Mouse (Mus musculus): ENCODE measurements around the gene Calcrl. TPM values are rescaled to one million over a fixed set of nuclear protein-coding genes. Genes with fewer than 3 reads are reported as not detected.
A peak's percentile ranks its signal among the peaks of the same experiment; 100 is the strongest.

The Calcrl gene
- polyA plus RNA-seq, 1 experiment from 2014 or later, result 22.9 TPM

DNA sequence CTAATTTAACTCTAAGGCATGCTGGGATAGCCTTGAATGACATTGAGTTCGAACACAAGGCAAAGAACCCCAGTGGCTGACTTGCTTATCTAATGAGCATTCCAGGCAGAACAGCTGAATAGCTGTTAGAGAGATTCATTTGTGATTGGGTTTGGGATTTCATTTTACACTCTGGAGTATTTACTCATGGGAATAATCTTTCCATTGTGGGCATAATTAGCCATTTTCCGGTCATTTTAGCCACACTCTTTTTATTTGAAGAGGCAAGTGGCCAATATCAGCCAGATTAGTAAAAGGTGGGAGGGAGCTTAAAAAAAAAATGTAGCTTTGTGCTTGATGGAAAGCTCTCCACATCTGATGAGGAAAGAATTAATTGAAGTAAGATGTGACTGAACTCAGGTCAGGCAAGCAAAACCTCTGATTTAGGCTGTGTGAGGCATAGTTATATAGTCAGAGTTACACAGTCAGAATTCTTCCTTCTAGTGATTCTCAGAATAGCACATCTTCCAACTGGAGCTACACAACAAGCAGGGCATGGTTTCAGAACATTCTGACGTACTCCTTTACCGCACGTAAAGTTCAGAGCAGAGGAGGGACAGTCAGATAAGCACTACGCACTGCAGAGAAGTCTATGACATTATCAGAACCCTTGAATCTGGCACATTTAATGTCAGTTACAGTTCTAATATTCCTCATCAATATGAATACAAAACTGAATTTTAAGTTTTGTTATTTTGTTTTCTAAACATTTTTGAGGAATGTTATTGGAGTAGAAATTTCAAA is 40.1 kb downstream of the Calcrl start:
- WGBS, result 79% methylated on average over 6 of the region's 6 CpGs
- H3K4me3 ChIP-seq (ENCODE audit: low read length), result no peak overlapping the region
- no peak overlapping the region for H3K9ac ChIP-seq (ENCODE audit: low read depth, low read length)
- H3K4me2 ChIP-seq (ENCODE audit: low read depth, low read length), result no peak overlapping the region
- H3K36me3 ChIP-seq (ENCODE audit: control insufficient read depth, insufficient read depth, low read length), result no peaks in the 10 kb centered on the region
- no peak overlapping the region for H3K27ac ChIP-seq (ENCODE audit: low read length)
- 0 out of 2 replicates have a peak, but pooled peaks cover 5% of the 10 kb centered on the region for H3K4me1 ChIP-seq (ENCODE audit: control insufficient read depth, insufficient read depth, low read length)
- H3K9me3 ChIP-seq (ENCODE audit: control insufficient read depth, low read length), result no peaks in the 10 kb centered on the region
- no peak for ATAC-seq
- H3K27me3 ChIP-seq (replicated peaks; ENCODE audit: control insufficient read depth, insufficient read depth, low read length), result no peaks in the 10 kb centered on the region

DNA sequence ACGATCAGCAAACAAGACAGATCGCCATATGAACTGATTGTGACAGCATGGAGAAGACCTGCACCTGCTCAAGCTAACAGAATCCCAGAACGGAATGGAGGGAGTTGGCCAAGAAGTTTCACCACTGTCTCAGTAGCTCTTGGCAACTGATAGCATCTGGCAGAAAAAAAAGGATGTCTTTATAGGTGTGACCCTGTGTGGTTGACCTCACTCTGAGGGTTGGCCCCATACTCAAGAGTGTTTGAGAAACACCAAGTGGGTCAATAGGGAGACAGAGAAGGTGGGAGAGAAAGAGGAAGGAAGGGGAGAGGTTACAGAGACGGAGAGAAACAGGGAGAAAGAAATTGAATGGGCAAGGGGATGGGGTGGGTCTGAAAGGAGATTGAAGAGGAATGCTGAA is 41.4 kb downstream of the Calcrl start:
- Histone ChIP-seq H3K27me3 (replicated peaks; ENCODE audit: control insufficient read depth, insufficient read depth, low read length) (no peaks in the 10 kb centered on the region), H3K4me1 (ENCODE audit: control insufficient read depth, insufficient read depth, low read length) (0 out of 2 replicates have a peak, but pooled peaks cover 5% of the 10 kb centered on the region), H3K4me3 (ENCODE audit: low read length) (no peak overlapping the region), H3K36me3 (ENCODE audit: control insufficient read depth, insufficient read depth, low read length) (no peaks in the 10 kb centered on the region), H3K27ac (ENCODE audit: low read length) (no peak overlapping the region), H3K9me3 (ENCODE audit: control insufficient read depth, low read length) (no peaks in the 10 kb centered on the region), H3K9ac (ENCODE audit: low read depth, low read length) (no peak overlapping the region), H3K4me2 (ENCODE audit: low read depth, low read length) (no peak overlapping the region)
- 71% methylated on average over 4 of the region's 4 CpGs for WGBS
- no peak for ATAC-seq

- Histone ChIP-seq H3K9me3 (ENCODE audit: control insufficient read depth, low read length) (no peaks in the 10 kb centered on the region), H3K4me1 (ENCODE audit: control insufficient read depth, insufficient read depth, low read length) (0 out of 2 replicates have a peak, but pooled peaks cover 5% of the 10 kb centered on the region), H3K27ac (ENCODE audit: low read length) (no peak overlapping the region), H3K4me3 (ENCODE audit: low read length) (no peak overlapping the region), H3K4me2 (ENCODE audit: low read depth, low read length) (no peak overlapping the region), H3K9ac (ENCODE audit: low read depth, low read length) (no peak overlapping the region), H3K27me3 (replicated peaks; ENCODE audit: control insufficient read depth, insufficient read depth, low read length) (no peaks in the 10 kb centered on the region), H3K36me3 (ENCODE audit: control insufficient read depth, insufficient read depth, low read length) (no peaks in the 10 kb centered on the region)
- no peak for ATAC-seq
These were observed 42.7 kb downstream of the Calcrl start for GRCm38 (mm10) chr2:84382556-84382955.

DNA sequence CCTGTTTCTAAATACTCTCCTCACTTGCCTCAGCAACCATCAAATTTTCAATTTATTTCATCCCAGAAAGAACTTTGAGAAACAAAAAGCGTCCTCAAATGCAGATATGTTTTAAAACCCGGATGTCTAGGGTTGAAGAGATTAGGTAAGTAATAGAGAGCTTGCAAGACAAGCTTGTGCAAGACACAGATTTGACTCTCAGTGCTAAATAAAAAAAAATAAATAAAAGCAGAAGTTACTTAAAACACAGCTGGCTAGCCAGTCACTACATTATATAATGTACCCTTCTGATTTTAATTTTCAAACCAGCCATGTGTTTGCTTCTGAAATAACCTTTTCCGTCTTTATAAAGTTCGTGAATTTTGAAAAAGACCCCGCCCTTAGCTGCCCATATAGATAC is 43.2 kb downstream of the Calcrl start:
- no peaks in the 10 kb centered on the region for H3K27me3 ChIP-seq (replicated peaks; ENCODE audit: control insufficient read depth, insufficient read depth, low read length)
- 83% methylated on average over 5 of the region's 5 CpGs for WGBS
- 0 out of 2 replicates have a peak, but pooled peaks cover 3% of the 10 kb centered on the region for H3K4me1 ChIP-seq (ENCODE audit: control insufficient read depth, insufficient read depth, low read length)
- no peaks in the 10 kb centered on the region for H3K9me3 ChIP-seq (ENCODE audit: control insufficient read depth, low read length)
- H3K36me3 ChIP-seq (ENCODE audit: control insufficient read depth, insufficient read depth, low read length), result no peaks in the 10 kb centered on the region
- H3K4me3 ChIP-seq (ENCODE audit: low read length), result no peak overlapping the region
- H3K27ac ChIP-seq (ENCODE audit: low read length), result no peak overlapping the region
- H3K9ac ChIP-seq (ENCODE audit: low read depth, low read length), result no peak overlapping the region
- ATAC-seq, result no peak
- H3K4me2 ChIP-seq (ENCODE audit: low read depth, low read length), result no peak overlapping the region

GRCm38 (mm10) chr2:84380816-84381215 is 44.4 kb downstream of the Calcrl start:
- Histone ChIP-seq H3K9ac (ENCODE audit: low read depth, low read length) (no peak overlapping the region), H3K27me3 (replicated peaks; ENCODE audit: control insufficient read depth, insufficient read depth, low read length) (no peaks in the 10 kb centered on the region), H3K9me3 (ENCODE audit: control insufficient read depth, low read length) (no peaks in the 10 kb centered on the region), H3K4me3 (ENCODE audit: low read length) (no peak overlapping the region), H3K4me2 (ENCODE audit: low read depth, low read length) (no peak overlapping the region), H3K36me3 (ENCODE audit: control insufficient read depth, insufficient read depth, low read length) (no peaks in the 10 kb centered on the region), H3K27ac (ENCODE audit: low read length) (no peak overlapping the region), H3K4me1 (ENCODE audit: control insufficient read depth, insufficient read depth, low read length) (0 out of 2 replicates have a peak, but pooled peaks cover 3% of the 10 kb centered on the region)
- ATAC-seq, result no peak
- 82% methylated on average over 11 of the region's 11 CpGs for WGBS

DNA sequence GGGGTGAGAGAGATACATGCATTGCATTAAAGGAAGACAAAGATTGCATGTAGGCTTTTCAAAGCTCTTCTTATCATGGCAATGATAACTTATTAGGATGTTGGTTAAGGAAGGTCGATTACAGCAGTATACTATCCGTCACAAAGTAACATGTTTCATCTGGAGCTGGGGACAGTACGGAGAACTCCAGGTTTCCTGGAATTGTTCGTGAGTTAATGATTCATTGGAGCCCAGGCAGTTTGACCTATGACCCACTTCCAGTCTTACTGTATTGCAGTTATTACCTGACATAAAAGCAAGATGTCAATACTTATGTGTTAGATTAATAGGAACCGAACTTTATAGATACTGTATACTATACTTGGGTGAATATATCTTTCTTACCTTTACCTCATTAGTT is 46.5 kb downstream of the Calcrl start:
- Histone ChIP-seq H3K4me2 (ENCODE audit: low read depth, low read length) (no peak overlapping the region), H3K9me3 (ENCODE audit: control insufficient read depth, low read length) (no peaks in the 10 kb centered on the region), H3K4me1 (ENCODE audit: control insufficient read depth, insufficient read depth, low read length) (0 out of 2 replicates have a peak, but pooled peaks cover 3% of the 10 kb centered on the region), H3K27ac (ENCODE audit: low read length) (no peak overlapping the region), H3K4me3 (ENCODE audit: low read length) (no peak overlapping the region), H3K36me3 (ENCODE audit: control insufficient read depth, insufficient read depth, low read length) (no peaks in the 10 kb centered on the region), H3K9ac (ENCODE audit: low read depth, low read length) (no peak overlapping the region), H3K27me3 (replicated peaks; ENCODE audit: control insufficient read depth, insufficient read depth, low read length) (no peaks in the 10 kb centered on the region)
- peak; percentile 99 for ATAC-seq
- 46% methylated on average over 5 of the region's 5 CpGs for WGBS

GRCm38 (mm10) chr2:84369256-84369655 is 56.0 kb downstream of the Calcrl start:
- H3K27me3 ChIP-seq (replicated peaks; ENCODE audit: control insufficient read depth, insufficient read depth, low read length), result no peaks in the 10 kb centered on the region
- H3K27ac ChIP-seq (ENCODE audit: low read length), result no peak overlapping the region
- H3K4me2 ChIP-seq (ENCODE audit: low read depth, low read length), result no peak overlapping the region
- H3K9me3 ChIP-seq (ENCODE audit: control insufficient read depth, low read length), result no peaks in the 10 kb centered on the region
- no peak overlapping the region for H3K4me3 ChIP-seq (ENCODE audit: low read length)
- H3K4me1 ChIP-seq (ENCODE audit: control insufficient read depth, insufficient read depth, low read length), result no peaks in the 10 kb centered on the region
- no peaks in the 10 kb centered on the region for H3K36me3 ChIP-seq (ENCODE audit: control insufficient read depth, insufficient read depth, low read length)
- 57% methylated on average over 5 of the region's 5 CpGs for WGBS
- H3K9ac ChIP-seq (ENCODE audit: low read depth, low read length), result no peak overlapping the region
- 0 out of 2 replicates have a peak, but pooled peaks have one; percentile 42 for ATAC-seq

GRCm38 (mm10) chr2:84366742-84367141 is 58.5 kb downstream of the Calcrl start:
- Histone ChIP-seq H3K9ac (ENCODE audit: low read depth, low read length) (no peak overlapping the region), H3K9me3 (ENCODE audit: control insufficient read depth, low read length) (no peaks in the 10 kb centered on the region), H3K4me1 (ENCODE audit: control insufficient read depth, insufficient read depth, low read length) (no peaks in the 10 kb centered on the region), H3K4me2 (ENCODE audit: low read depth, low read length) (no peak overlapping the region), H3K36me3 (ENCODE audit: control insufficient read depth, insufficient read depth, low read length) (no peaks in the 10 kb centered on the region), H3K27ac (ENCODE audit: low read length) (no peak overlapping the region), H3K27me3 (replicated peaks; ENCODE audit: control insufficient read depth, insufficient read depth, low read length) (no peaks in the 10 kb centered on the region), H3K4me3 (ENCODE audit: low read length) (no peak overlapping the region)
- no peak for ATAC-seq

DNA sequence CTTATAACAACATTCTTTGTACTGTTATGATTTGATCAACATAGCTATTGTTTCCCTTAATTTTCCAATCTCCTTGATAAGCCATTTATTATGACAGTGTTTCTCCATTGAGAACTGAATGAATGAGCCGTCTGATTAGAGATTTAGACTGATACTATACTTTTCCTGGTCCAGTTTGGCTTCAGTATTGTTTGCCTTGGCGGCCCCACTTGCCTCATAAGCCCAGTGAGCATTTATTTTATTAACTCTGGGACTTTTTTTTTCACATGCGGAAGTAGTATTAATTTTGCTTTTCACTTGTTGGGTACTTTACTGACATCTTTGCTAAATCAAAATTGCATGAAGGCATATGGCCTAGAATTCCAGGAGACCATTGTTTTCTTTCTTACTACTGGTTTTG is 59.9 kb downstream of the Calcrl start:
- 85% methylated on average over 3 of the region's 3 CpGs for WGBS

More for the DNA sequence above, 59.9 kb downstream of the Calcrl start:
- no peaks in the 10 kb centered on the region for H3K36me3 ChIP-seq (ENCODE audit: control insufficient read depth, insufficient read depth, low read length)
- H3K4me2 ChIP-seq (ENCODE audit: low read depth, low read length), result no peak overlapping the region
- H3K4me3 ChIP-seq (ENCODE audit: low read length), result no peak overlapping the region
- H3K9me3 ChIP-seq (ENCODE audit: control insufficient read depth, low read length), result no peaks in the 10 kb centered on the region
- ATAC-seq, result no peak
- no peaks in the 10 kb centered on the region for H3K4me1 ChIP-seq (ENCODE audit: control insufficient read depth, insufficient read depth, low read length)
- no peaks in the 10 kb centered on the region for H3K27me3 ChIP-seq (replicated peaks; ENCODE audit: control insufficient read depth, insufficient read depth, low read length)
- H3K9ac ChIP-seq (ENCODE audit: low read depth, low read length), result no peak overlapping the region
- no peak overlapping the region for H3K27ac ChIP-seq (ENCODE audit: low read length)
